Mouse (Mus musculus) liver (tissue): ENCODE results near the gene Carmil1.
A peak's percentile ranks its signal among the peaks of the same experiment; 100 is the strongest.

Experiments
- DNase-seq: peaks from one replicate; pipeline ENCODE4 v3.0.0-alpha.2; 2020; ENCODE audit warnings: mixed read lengths

The Carmil1 gene

GRCm38 (mm10) chr13:24202314-24202713 is 78.3 kb downstream of the Carmil1 start:
- no peak for DNase-seq

DNA sequence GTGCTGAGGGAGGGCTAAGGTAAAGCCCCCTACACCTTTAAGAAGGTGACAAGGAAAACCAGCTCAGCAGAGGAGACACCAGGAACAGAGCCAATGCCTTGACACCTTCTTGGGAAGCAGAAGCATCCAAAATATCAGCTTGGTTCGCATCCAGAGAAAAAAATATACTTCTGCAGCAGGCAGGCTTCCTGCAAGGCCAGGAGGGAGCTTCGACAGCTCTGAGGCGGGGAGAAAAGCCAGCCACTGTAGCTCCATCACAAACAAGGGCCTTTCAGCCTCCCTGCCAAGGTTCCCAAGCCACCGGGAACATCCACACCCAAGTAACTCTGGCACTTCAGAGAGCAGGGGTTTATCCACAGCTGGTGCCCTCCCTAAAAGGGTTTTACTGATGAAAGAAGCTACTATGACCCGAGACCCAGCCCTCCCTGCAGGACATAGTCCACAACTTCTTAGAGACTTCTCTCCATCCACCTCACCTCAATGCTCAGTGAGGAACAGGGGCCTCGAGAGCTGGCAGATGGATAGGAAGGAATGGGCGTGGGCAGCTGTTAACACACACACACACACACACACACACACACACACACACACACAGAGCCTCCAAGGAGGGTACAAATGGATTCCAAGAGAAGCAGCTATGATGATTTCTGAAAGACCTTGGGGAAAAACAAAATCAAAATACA is 80.6 kb downstream of the Carmil1 start:
- DNase-seq, result no peak

- no peak for DNase-seq
Observed at GRCm38 (mm10) chr13:24198396-24198924, 82.1 kb downstream of the Carmil1 start.

- no peak for DNase-seq
Observed at GRCm38 (mm10) chr13:24195371-24195770, 85.2 kb downstream of the Carmil1 start.

- DNase-seq, result peak; percentile 23
Observed at GRCm38 (mm10) chr13:24194018-24194417, 86.6 kb downstream of the Carmil1 start.

GRCm38 (mm10) chr13:24190875-24191663 is 89.5 kb downstream of the Carmil1 start:
- DNase-seq, result no peak

DNA sequence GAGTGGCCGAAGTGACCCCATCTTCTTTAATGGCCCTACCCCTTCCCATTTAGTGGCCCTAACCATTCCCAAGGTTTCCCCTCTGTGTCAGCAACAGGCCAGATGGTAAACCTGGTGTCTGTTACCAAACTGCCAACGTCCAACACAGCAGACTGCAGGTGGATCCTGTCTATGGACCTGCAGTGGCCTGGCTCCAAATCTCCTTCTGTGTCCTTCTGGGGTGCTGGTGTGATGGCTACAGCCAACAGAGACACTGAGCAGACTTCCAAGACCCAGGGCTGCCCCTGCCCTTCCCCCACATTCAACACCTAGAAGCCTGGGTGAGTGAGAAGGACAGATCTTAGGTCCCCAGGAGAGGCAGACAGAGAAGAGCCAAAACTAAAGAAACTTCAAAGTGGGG is 93.6 kb downstream of the Carmil1 start:
- no peak for DNase-seq

GRCm38 (mm10) chr13:24185641-24186040 is 95.0 kb downstream of the Carmil1 start:
- no peak for DNase-seq

DNA sequence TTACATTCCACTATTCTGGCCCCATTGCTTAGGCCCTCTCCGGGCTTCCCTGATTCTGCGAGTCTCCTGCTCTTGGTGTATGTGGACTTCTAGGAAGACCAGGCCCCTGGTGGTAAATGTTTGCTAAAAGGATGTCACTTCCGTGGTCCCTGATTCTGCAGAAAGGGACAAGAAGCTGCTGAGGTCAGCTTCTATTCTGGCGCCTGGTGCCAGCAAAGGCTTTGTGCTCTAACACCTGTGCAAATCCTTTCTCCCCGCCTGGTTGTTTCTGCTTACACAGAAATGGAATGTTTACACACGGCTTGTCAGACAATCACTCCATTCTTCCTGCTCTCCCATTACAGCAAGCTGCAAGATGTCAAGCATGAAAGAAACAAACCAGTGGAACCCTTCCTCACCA is 97.7 kb downstream of the Carmil1 start:
- no peak for DNase-seq

GRCm38 (mm10) chr13:24179538-24179937 is 101.1 kb downstream of the Carmil1 start:
- no peak for DNase-seq

- no peak for DNase-seq
Observed at GRCm38 (mm10) chr13:24177600-24177999, 103.0 kb downstream of the Carmil1 start.

DNA sequence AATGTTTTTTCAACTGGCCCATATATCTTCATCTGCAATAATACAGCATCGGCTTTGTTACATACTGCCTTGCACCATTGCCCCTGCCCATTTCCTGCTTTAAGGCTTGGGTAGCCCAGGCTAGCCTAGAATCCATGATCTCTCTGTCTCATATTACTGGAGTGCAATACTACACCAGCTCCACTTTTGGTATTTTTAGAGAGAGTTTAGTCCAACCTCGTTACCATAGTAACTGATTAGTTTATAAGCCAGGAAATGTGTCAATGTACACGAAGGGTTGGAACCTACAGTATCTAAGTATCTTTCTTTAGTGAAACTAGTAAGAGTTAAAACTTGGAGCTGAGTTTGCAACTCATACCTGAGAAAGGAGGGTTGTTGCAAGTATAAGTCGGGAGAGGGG is 103.8 kb downstream of the Carmil1 start:
- DNase-seq, result no peak

DNA sequence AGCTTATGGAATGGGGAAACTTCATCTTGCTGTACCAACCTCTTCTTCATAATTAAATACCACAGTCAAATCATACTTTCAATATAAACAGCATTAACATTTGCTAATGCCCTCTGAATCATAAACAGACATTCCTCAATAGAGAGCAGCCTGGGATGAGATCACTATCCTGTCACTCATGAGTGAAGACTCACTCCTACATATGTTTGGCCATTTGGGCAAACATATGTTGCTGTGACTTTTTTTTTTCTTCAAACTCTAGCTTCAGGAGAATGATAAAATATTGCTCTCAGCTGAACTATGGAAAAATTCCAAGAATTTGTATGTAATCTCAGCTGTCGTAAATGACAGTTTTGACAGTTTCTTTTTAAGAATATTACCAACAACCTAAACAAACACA is 110.9 kb downstream of the Carmil1 start:
- DNase-seq, result no peak

- DNase-seq, result no peak
Observed at GRCm38 (mm10) chr13:24163368-24163767, 117.2 kb downstream of the Carmil1 start.

- DNase-seq, result peak; percentile 86
Observed at GRCm38 (mm10) chr13:24161105-24161504, 119.5 kb downstream of the Carmil1 start.

GRCm38 (mm10) chr13:24159972-24160371 is 120.6 kb downstream of the Carmil1 start:
- DNase-seq, result no peak

DNA sequence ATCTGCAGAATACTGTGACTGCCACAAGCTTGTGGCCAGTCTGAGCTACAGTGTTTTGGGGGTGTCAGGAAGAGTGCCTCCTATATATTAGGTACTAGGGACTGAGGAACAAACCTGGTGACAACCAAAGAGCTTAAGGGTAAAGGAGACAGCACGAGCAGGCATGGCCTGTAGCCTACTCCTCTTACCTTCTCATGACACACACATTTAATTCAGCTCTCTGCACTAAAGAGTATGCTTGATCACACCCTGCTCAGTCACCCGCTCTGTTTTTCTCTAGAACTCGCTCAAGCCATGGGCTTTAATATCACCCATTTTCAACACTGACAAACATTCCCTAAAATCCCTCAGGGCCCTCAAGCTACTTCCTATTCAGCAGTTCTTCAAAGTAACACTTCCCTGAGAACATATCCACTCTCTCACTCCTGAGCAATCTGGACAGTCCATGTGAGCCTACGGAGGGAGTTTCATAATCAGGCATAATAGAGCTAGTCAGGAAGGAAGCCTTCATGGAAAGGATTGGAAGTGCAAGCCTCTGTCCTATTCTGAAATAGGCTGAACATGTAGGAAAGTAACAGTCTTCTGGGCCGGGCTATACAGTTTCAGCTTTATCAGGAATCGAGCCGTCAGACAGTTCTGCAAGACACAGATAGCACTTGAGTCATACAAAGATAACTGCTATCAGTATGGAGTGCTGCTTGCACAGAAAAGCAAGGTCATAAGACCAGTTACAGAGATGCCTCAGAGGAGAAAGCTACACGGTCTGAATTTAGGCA is 121.2 kb downstream of the Carmil1 start:
- peak; percentile 79 for DNase-seq

- DNase-seq, result no peak
Observed at GRCm38 (mm10) chr13:24157560-24158011, 123.0 kb downstream of the Carmil1 start.

- DNase-seq, result no peak
Observed at GRCm38 (mm10) chr13:24155190-24155589, 125.4 kb downstream of the Carmil1 start.

GRCm38 (mm10) chr13:24154281-24155061 is 126.1 kb downstream of the Carmil1 start:
- no peak for DNase-seq

GRCm38 (mm10) chr13:24152610-24153009 is 128.0 kb downstream of the Carmil1 start:
- DNase-seq, result no peak

- DNase-seq, result no peak
Observed at GRCm38 (mm10) chr13:24151335-24151734, 129.3 kb downstream of the Carmil1 start.
